Mouse (Mus musculus) C2C12 (cell line): ENCODE measurements around the gene Pla2g2f. TPM values are rescaled to one million over a fixed set of nuclear protein-coding genes. Genes with fewer than 3 reads are reported as not detected.

Experiments
- H3K27me3 ChIP-seq: one replicate; pipeline ENCODE4 v1.6.1; 2011; ENCODE audit not compliant: control insufficient read depth, insufficient read depth, insufficient read length
- H3K36me3 ChIP-seq: one replicate; pipeline ENCODE4 v1.6.1; 2011; ENCODE audit not compliant: control insufficient read depth, insufficient read depth
- H3K4me3 ChIP-seq: one replicate; pipeline ENCODE4 v1.5.1; 2011; ENCODE audit warnings: mild to moderate bottlenecking, control low read depth; ENCODE audit not compliant: poor library complexity, insufficient read depth, severe bottlenecking
- H3K79me2 ChIP-seq: one replicate; pipeline ENCODE4 v1.6.1; 2011; ENCODE audit not compliant: control insufficient read depth, insufficient read depth
- H3K79me3 ChIP-seq: one replicate; pipeline ENCODE4 v1.6.1; 2011; ENCODE audit warnings: low read depth, control low read depth
- H3ac ChIP-seq: one replicate; pipeline ENCODE3; 2011; ENCODE audit warnings: low read depth; ENCODE audit not compliant: control insufficient read depth, insufficient read length
- CEBPB ChIP-seq: IDR thresholded peaks from one replicate; pipeline ENCODE4 v1.6.1; 2011; ENCODE audit warnings: low read depth, mild to moderate bottlenecking, control low read depth, moderate library complexity
- CTCF ChIP-seq: IDR thresholded peaks from one replicate; pipeline ENCODE4 v1.5.1; 2011; ENCODE audit not compliant: control insufficient read depth, insufficient read depth, insufficient read length
- FOSL1 ChIP-seq: IDR thresholded peaks from one replicate; pipeline ENCODE4 v1.8.0; 2011; ENCODE audit warnings: mild to moderate bottlenecking, low read length; ENCODE audit not compliant: poor library complexity, insufficient read depth, severe bottlenecking
- MAX ChIP-seq: IDR thresholded peaks from one replicate; pipeline ENCODE4 v1.6.1; 2011; ENCODE audit warnings: mild to moderate bottlenecking, control low read depth
- MYOD1 ChIP-seq: IDR thresholded peaks from one replicate; pipeline ENCODE4 v1.6.1; 2011; ENCODE audit warnings: low read depth; ENCODE audit not compliant: control insufficient read depth, insufficient read length
- MYOG ChIP-seq: IDR thresholded peaks from one replicate; pipeline ENCODE4 v1.6.1; 2011; ENCODE audit not compliant: control insufficient read depth, insufficient read length; ENCODE audit errors: extremely low read depth
- USF1 ChIP-seq: IDR thresholded peaks from one replicate; pipeline ENCODE4 v1.6.1; 2011; ENCODE audit warnings: low read depth, mild to moderate bottlenecking, control low read depth, moderate library complexity
- polyA plus RNA-seq: library from polyadenylated mRNA; unstranded; fragments of >200 nt; fragmentation: generic; extraction: Trizol; gene quantifications from one replicate; pipeline ENCODE4 v1.2.1, GENCODE M21; 2012; ENCODE audit warnings: missing spikeins

Pla2g2f gene
- polyA plus RNA-seq, 1 experiment: not detected

GRCm38 (mm10) chr4:138711051-138711820, 46.2 kb downstream of the Pla2g2f start:
- Histone ChIP-seq H3K36me3 (no peaks in the 10 kb centered on the region), H3ac (no peak overlapping the region), H3K4me3 (no peak overlapping the region), H3K79me2 (no peaks in the 10 kb centered on the region), H3K79me3 (no peaks in the 10 kb centered on the region), H3K27me3 (peaks cover 35% of the 10 kb centered on the region)
- TF ChIP-seq USF1: no peak
- no peak for TF ChIP-seq MYOD1
- TF ChIP-seq FOSL1: no peak
- TF ChIP-seq CTCF: no peak
- TF ChIP-seq CEBPB: no peak
- no peak for TF ChIP-seq MAX
- no peak for TF ChIP-seq MYOG

GRCm38 (mm10) chr4:138710633-138711032, 46.8 kb downstream of the Pla2g2f start:
- Histone ChIP-seq H3K36me3 (no peaks in the 10 kb centered on the region), H3K27me3 (peaks cover 31% of the 10 kb centered on the region), H3K79me2 (no peaks in the 10 kb centered on the region), H3K4me3 (no peak overlapping the region), H3ac (no peak overlapping the region), H3K79me3 (no peaks in the 10 kb centered on the region)
- TF ChIP-seq MAX: no peak
- no peak for TF ChIP-seq MYOD1

GRCm38 (mm10) chr4:138709944-138710343, 47.5 kb downstream of the Pla2g2f start:
- H3K36me3 ChIP-seq: no peaks in the 10 kb centered on the region
- no peak overlapping the region for H3ac ChIP-seq
- TF ChIP-seq FOSL1 (no peak), MAX (no peak), MYOD1 (no peak), CTCF (no peak), USF1 (no peak), MYOG (no peak), CEBPB (no peak)
- no peaks in the 10 kb centered on the region for H3K79me2 ChIP-seq
- H3K27me3 ChIP-seq: peaks cover 28% of the 10 kb centered on the region
- H3K4me3 ChIP-seq: no peak overlapping the region
- no peaks in the 10 kb centered on the region for H3K79me3 ChIP-seq

- Histone ChIP-seq H3ac (no peak overlapping the region), H3K79me3 (no peaks in the 10 kb centered on the region), H3K27me3 (peaks cover 28% of the 10 kb centered on the region), H3K79me2 (no peaks in the 10 kb centered on the region), H3K36me3 (no peaks in the 10 kb centered on the region), H3K4me3 (no peak overlapping the region)
- TF ChIP-seq CEBPB: no peak
- no peak for TF ChIP-seq MYOD1
- TF ChIP-seq FOSL1: no peak
- TF ChIP-seq MYOG: no peak
- no peak for TF ChIP-seq USF1
- TF ChIP-seq MAX: no peak
- no peak for TF ChIP-seq CTCF
These were observed 48.2 kb downstream of the Pla2g2f start for GRCm38 (mm10) chr4:138709246-138709645.

- no peak overlapping the region for H3K4me3 ChIP-seq
These were observed 48.8 kb downstream of the Pla2g2f start for GRCm38 (mm10) chr4:138708636-138709035.

GRCm38 (mm10) chr4:138706620-138707019, 50.8 kb downstream of the Pla2g2f start:
- Histone ChIP-seq H3K36me3 (no peaks in the 10 kb centered on the region), H3K79me2 (no peaks in the 10 kb centered on the region), H3ac (no peak overlapping the region), H3K27me3 (peaks cover 27% of the 10 kb centered on the region), H3K4me3 (no peak overlapping the region), H3K79me3 (no peaks in the 10 kb centered on the region)
- TF ChIP-seq FOSL1 (no peak), USF1 (no peak), CTCF (no peak), MYOG (no peak), CEBPB (no peak)

More at GRCm38 (mm10) chr4:138708636-138709035, 48.8 kb downstream of the Pla2g2f start:
- no peak for TF ChIP-seq USF1
- no peak for TF ChIP-seq MYOG
- peak; percentile 21 for TF ChIP-seq CTCF
- TF ChIP-seq MYOD1: no peak
- no peak for TF ChIP-seq MAX
- Histone ChIP-seq H3K79me2 (no peaks in the 10 kb centered on the region), H3K79me3 (no peaks in the 10 kb centered on the region), H3ac (no peak overlapping the region), H3K27me3 (peaks cover 28% of the 10 kb centered on the region), H3K36me3 (no peaks in the 10 kb centered on the region)
